Mouse (Mus musculus): Measurements from ENCODE around the gene Actn1. TPM values are rescaled to one million over a fixed set of nuclear protein-coding genes. Genes with fewer than 3 reads are reported as not detected.
A peak's percentile ranks its signal among the peaks of the same experiment; 100 is the strongest.

The Actn1 gene
- total and polyA plus RNA-seq, 3 experiments, result 2.7 to 13.2 (median 5.5) TPM

- TF ChIP-seq PAX5 (IDR thresholded peaks at IDR 0.05; ENCODE audit: low read length) (no peak), ZNF384 (IDR thresholded peaks at IDR 0.05; ENCODE audit: low read depth, low read length) (no peak), UBTF (IDR thresholded peaks at IDR 0.05; ENCODE audit: low read depth, low read length) (no peak), TCF12 (IDR thresholded peaks at IDR 0.05; ENCODE audit: low read depth, low read length) (no peak), SMC3 (IDR thresholded peaks at IDR 0.05; ENCODE audit: low read depth, low read length) (peak; percentile 65), RAD21 (IDR thresholded peaks at IDR 0.05; ENCODE audit: low read depth, low read length) (peak; percentile 89), ZC3H11A (IDR thresholded peaks at IDR 0.05; ENCODE audit: low read depth, low read length) (peak; percentile 25; the same call in 1 of the 2 replicates), POLR2A (IDR thresholded peaks at IDR 0.05; ENCODE audit: low read depth, low read length) (no peak), CTCF (conservative IDR thresholded peaks at IDR 0.05 in 1 of 2, IDR thresholded peaks at IDR 0.05 in 1 of 2; ENCODE audit: low read depth in 2 of 2, low read length in 2 of 2) (peak; percentile 60 to 83), NELFE (IDR thresholded peaks at IDR 0.05; ENCODE audit: low read depth, low read length) (no peak)
- Histone ChIP-seq H3K4me1 (ENCODE audit: control insufficient read depth in 1 of 2, insufficient read depth in 2 of 2) (peaks cover 0 to 4% of the 10 kb centered on the region in 2 experiments; a peak in 2 of 4 replicates), H3K27ac (ENCODE audit: insufficient read depth, low read depth) (no peak overlapping the region), H3K36me3 (replicated peaks in 1 of 2; ENCODE audit: control insufficient read depth in 1 of 2, insufficient read depth in 1 of 2, low read length in 1 of 2) (no peaks in the 10 kb centered on the region), H3K4me2 (ENCODE audit: insufficient read depth, low read depth, poor library complexity, severe bottlenecking) (no peak overlapping the region), H3K9ac (ENCODE audit: insufficient read depth, low read depth) (no peak overlapping the region), H3K9me3 (replicated peaks; ENCODE audit: low read length) (peaks cover 3% of the 10 kb centered on the region), H3K79me2 (replicated peaks; ENCODE audit: control insufficient read depth, extremely low read depth, insufficient read depth, poor library complexity, severe bottlenecking) (no peaks in the 10 kb centered on the region), H3K4me3 (replicated peaks in 1 of 3; ENCODE audit: low read depth in 2 of 3, low read length in 2 of 3, poor library complexity in 1 of 3) (no peak overlapping the region), H3K27me3 (replicated peaks) (no peaks in the 10 kb centered on the region)
- no peak for DNase-seq (ENCODE audit: extremely low read depth)
- dilution Hi-C loops (cut with MboI; ENCODE audit: extremely low pct_ligation_motif_present, extremely low pct_unique_long_range_greater_than_20kb, low sequenced_read_pairs), result no loop called here
- in situ Hi-C loops (cut with MboI; ENCODE audit: low pct_ligation_motif_present, low pct_unique_long_range_greater_than_20kb, low sequenced_read_pairs), result loop anchor here (25.0 kb wide), 1 partner anchor 430 kb away; no protein-coding TSS in a partner anchor
These were observed 102.5 kb downstream of the Actn1 start for GRCm38 (mm10) chr12:80157675-80158074.

GRCm38 (mm10) chr12:80153687-80154326, 106.4 kb downstream of the Actn1 start:
- Histone ChIP-seq H3K79me2 (replicated peaks; ENCODE audit: control insufficient read depth, extremely low read depth, insufficient read depth, poor library complexity, severe bottlenecking) (no peaks in the 10 kb centered on the region), H3K27me3 (replicated peaks) (no peaks in the 10 kb centered on the region), H3K4me1 (ENCODE audit: control insufficient read depth in 1 of 2, insufficient read depth in 2 of 2) (peaks cover 5 to 23% of the 10 kb centered on the region in 2 experiments; a peak in 3 of 4 replicates), H3K4me2 (ENCODE audit: insufficient read depth, low read depth, poor library complexity, severe bottlenecking) (peak overlapping the region; percentile 54; the same call in 1 of the 2 replicates), H3K27ac (ENCODE audit: insufficient read depth, low read depth) (no peak overlapping the region), H3K36me3 (replicated peaks in 1 of 2; ENCODE audit: control insufficient read depth in 1 of 2, insufficient read depth in 1 of 2, low read length in 1 of 2) (no peaks in the 10 kb centered on the region), H3K9me3 (replicated peaks; ENCODE audit: low read length) (peaks cover 7% of the 10 kb centered on the region), H3K9ac (ENCODE audit: insufficient read depth, low read depth) (0 out of 2 replicates have a peak overlapping the region, but pooled peaks have one; percentile 27), H3K4me3 (replicated peaks in 1 of 3; ENCODE audit: low read depth in 2 of 3, low read length in 2 of 3, poor library complexity in 1 of 3) (no peak overlapping the region)
- dilution Hi-C loops (cut with MboI; ENCODE audit: extremely low pct_ligation_motif_present, extremely low pct_unique_long_range_greater_than_20kb, low sequenced_read_pairs) (no loop called here), in situ Hi-C loops (cut with MboI; ENCODE audit: low pct_ligation_motif_present, low pct_unique_long_range_greater_than_20kb, low sequenced_read_pairs) (loop anchor here (25.0 kb wide), 1 partner anchor 433 kb away; no protein-coding TSS in a partner anchor)
- DNase-seq (ENCODE audit: extremely low read depth), result peak; percentile 80
- no peak for TF ChIP-seq TBP (conservative IDR thresholded peaks at IDR 0.05; ENCODE audit: low read depth, low read length)
- no peak for TF ChIP-seq EP300 (IDR thresholded peaks at IDR 0.05; ENCODE audit: low read length)
- no peak for TF ChIP-seq MAZ (IDR thresholded peaks at IDR 0.05; ENCODE audit: low read depth, low read length)
- TF ChIP-seq ELF1 (IDR thresholded peaks at IDR 0.05; ENCODE audit: low read depth, low read length), result peak; percentile 33; the same call in 1 of the 2 replicates
- no peak for TF ChIP-seq UBTF (IDR thresholded peaks at IDR 0.05; ENCODE audit: low read depth, low read length)
- no peak for TF ChIP-seq TCF12 (IDR thresholded peaks at IDR 0.05; ENCODE audit: low read depth, low read length)
- no peak for TF ChIP-seq ZKSCAN1 (IDR thresholded peaks at IDR 0.05; ENCODE audit: borderline replicate concordance, low read depth, low read length)
- TF ChIP-seq POLR2AphosphoS2 (IDR thresholded peaks at IDR 0.05; ENCODE audit: low read depth, low read length), result no peak
- TF ChIP-seq USF2 (conservative IDR thresholded peaks at IDR 0.05; ENCODE audit: low read depth, low read length), result no peak
- TF ChIP-seq BHLHE40 (IDR thresholded peaks at IDR 0.05; ENCODE audit: low read depth, low read length), result peak; percentile 59
- TF ChIP-seq MXI1 (IDR thresholded peaks at IDR 0.05; ENCODE audit: low read depth, low read length), result no peak
- TF ChIP-seq GABPA (IDR thresholded peaks at IDR 0.05; ENCODE audit: insufficient replicate concordance, low read depth, low read length), result no peak
- TF ChIP-seq CHD1 (IDR thresholded peaks at IDR 0.05; ENCODE audit: low read depth, low read length), result no peak
- TF ChIP-seq HCFC1 (IDR thresholded peaks at IDR 0.05; ENCODE audit: low read depth, low read length), result no peak
- no peak for TF ChIP-seq PAX5 (IDR thresholded peaks at IDR 0.05; ENCODE audit: low read length)
- TF ChIP-seq ZMIZ1 (IDR thresholded peaks at IDR 0.05; ENCODE audit: low read depth, low read length), result no peak
- peak; percentile 67 to 80 for TF ChIP-seq CTCF (conservative IDR thresholded peaks at IDR 0.05 in 1 of 2, IDR thresholded peaks at IDR 0.05 in 1 of 2; ENCODE audit: low read depth in 2 of 2, low read length in 2 of 2)
- no peak for TF ChIP-seq MEF2A (IDR thresholded peaks at IDR 0.05; ENCODE audit: borderline replicate concordance, low read depth, low read length)
- TF ChIP-seq IRF4 (IDR thresholded peaks at IDR 0.05; ENCODE audit: low read depth, low read length), result no peak
- TF ChIP-seq SIN3A (IDR thresholded peaks at IDR 0.05; ENCODE audit: low read length), result no peak
- peak; percentile 61 for TF ChIP-seq SMC3 (IDR thresholded peaks at IDR 0.05; ENCODE audit: low read depth, low read length)
- TF ChIP-seq ZNF384 (IDR thresholded peaks at IDR 0.05; ENCODE audit: low read depth, low read length), result no peak
- no peak for TF ChIP-seq ETS1 (conservative IDR thresholded peaks at IDR 0.05; ENCODE audit: low read depth, low read length)
- TF ChIP-seq NELFE (IDR thresholded peaks at IDR 0.05; ENCODE audit: low read depth, low read length), result no peak
- no peak for TF ChIP-seq ZC3H11A (IDR thresholded peaks at IDR 0.05; ENCODE audit: low read depth, low read length)
- peak; percentile 42 for TF ChIP-seq RAD21 (IDR thresholded peaks at IDR 0.05; ENCODE audit: low read depth, low read length)
- no peak for TF ChIP-seq E2F4 (IDR thresholded peaks at IDR 0.05; ENCODE audit: insufficient replicate concordance, low read depth, low read length)
- no peak for TF ChIP-seq MAFK (IDR thresholded peaks at IDR 0.05; ENCODE audit: insufficient replicate concordance, low read length)
- TF ChIP-seq USF1 (IDR thresholded peaks at IDR 0.05; ENCODE audit: low read depth, low read length), result no peak
